Mouse (Mus musculus) erythroblast, adult 5-6 weeks (primary cell): ENCODE results near the gene Mcm3. TPM values are rescaled to one million over a fixed set of nuclear protein-coding genes. Genes with fewer than 3 reads are reported as not detected.
"Not testable (repeated sequence)": the region's sequence is repeated elsewhere in the genome, so short reads cannot be mapped to it uniquely, and the experiment has no call there.

Experiments used
- ATAC-seq: replicated peaks from 2 replicates; pipeline ENCODE4 v1.8.0; 2016; ENCODE audit warnings: moderate number of reproducible peaks, mild to moderate bottlenecking, moderate TSS enrichment, inconsistent platforms; ENCODE audit not compliant: poor library complexity, low FRiP score, severe bottlenecking
- total RNA-seq, 2 experiments: library from RNA; stranded (forward) in 1 of 2; stranded (reverse) in 1 of 2; fragments of 150-400 nt in 1 of 2; fragments of 200-764, 138-1000 nt in 1 of 2; gene quantifications; 2 replicates each; pipeline versions ENCODE4 v1.2.3 to v1.2.4; 2015 to 2017; ENCODE audit warnings: low replicate concordance in 2 of 2

Mcm3 gene
- total RNA-seq, 2 experiments from 2014 or later = 61.2 to 125 TPM

- ATAC-seq = no peak
These were observed 5.6 kb downstream of the Mcm3 start for GRCm38 (mm10) chr1:20814521-20814920.

- no peak for ATAC-seq
These were observed 15.6 kb downstream of the Mcm3 start for GRCm38 (mm10) chr1:20804526-20804925.

- no peak for ATAC-seq
These were observed 18.3 kb downstream of the Mcm3 start for GRCm38 (mm10) chr1:20801682-20802390.

- no peak for ATAC-seq
These were observed 18.8 kb downstream of the Mcm3 start for GRCm38 (mm10) chr1:20801275-20801674.

GRCm38 (mm10) chr1:20795178-20795577 lies 24.9 kb downstream of the Mcm3 start:
- no peak for ATAC-seq

GRCm38 (mm10) chr1:20794760-20795159 lies 25.4 kb downstream of the Mcm3 start:
- no peak for ATAC-seq

- ATAC-seq = no peak
These were observed 28.7 kb downstream of the Mcm3 start for GRCm38 (mm10) chr1:20791414-20791813.

GRCm38 (mm10) chr1:20790517-20790916 lies 29.6 kb downstream of the Mcm3 start, which contains the start of gene Il17f:
TSS of gene Il17f (minus strand) at chr1:20790617.
- ATAC-seq = not testable (repeated sequence)

GRCm38 (mm10) chr1:20788419-20788818 lies 31.7 kb downstream of the Mcm3 start:
- ATAC-seq = no peak

- ATAC-seq = no peak
These were observed 33.1 kb downstream of the Mcm3 start for GRCm38 (mm10) chr1:20787046-20787445.

GRCm38 (mm10) chr1:20778366-20778765 lies 41.7 kb downstream of the Mcm3 start:
- ATAC-seq = no peak

GRCm38 (mm10) chr1:20774026-20774730 lies 45.9 kb downstream of the Mcm3 start:
- not testable (repeated sequence) for ATAC-seq

GRCm38 (mm10) chr1:20766526-20766925 lies 53.6 kb downstream of the Mcm3 start:
- ATAC-seq = no peak

- ATAC-seq = no peak
These were observed 58.7 kb downstream of the Mcm3 start for GRCm38 (mm10) chr1:20761411-20761810.

GRCm38 (mm10) chr1:20760331-20760730 lies 59.8 kb downstream of the Mcm3 start:
- no peak for ATAC-seq

- ATAC-seq = no peak
These were observed 60.3 kb downstream of the Mcm3 start for GRCm38 (mm10) chr1:20759799-20760198.

GRCm38 (mm10) chr1:20757586-20757985 lies 62.5 kb downstream of the Mcm3 start:
- no peak for ATAC-seq

GRCm38 (mm10) chr1:20754439-20754838 lies 65.7 kb downstream of the Mcm3 start:
- no peak for ATAC-seq
